22 mouse cellular contexts compared by ENCODE assay signal in genomic region chr6:68339846-68340245, GRCm38 (mm10).
A peak's percentile ranks its signal among the peaks of the same experiment; 100 is the strongest.
DNase-seq lines count a peak whose midpoint lies in the region; ATAC-seq lines count a peak whose summit lies in the region.
"Had no signal": no experiment of that assay in that cellular context is flagged by ENCODE, and none has a peak within 500 bp of the region (broad histone marks: within the 10 kb centered on the region; RNA-seq: fewer than 3 reads in every experiment).

No protein-coding gene starts in this region.

- intact Hi-C loops in left cerebral cortex, postnatal 36 days (cut with DNase I): no loop called here

- no peaks in the 10 kb centered on the region for H3K36me3 ChIP-seq in forebrain, embryonic 14.5 days (ENCODE audit: control insufficient read depth, insufficient read depth, low read length)
- H3K36me3 ChIP-seq: forebrain, embryonic 12.5 days; heart, embryonic 12.5 days; limb, embryonic 12.5 days; liver, embryonic 12.5 days; midbrain, embryonic 10.5 days had no signal

- no peak overlapping the region for H3K27ac ChIP-seq in forebrain, embryonic 14.5 days (ENCODE audit: low read depth, low read length)
- H3K27ac ChIP-seq: forebrain, embryonic 12.5 days; gastrocnemius, adult 2 months; hindbrain, embryonic 14.5 days; left cerebral cortex, adult 2 months; limb, embryonic 12.5 days; liver, embryonic 12.5 days; midbrain, embryonic 10.5 days had no signal

- 85% methylated on average over 2 of the region's 2 CpGs for WGBS in forebrain, embryonic 14.5 days

- no peak overlapping the region for H3K9ac ChIP-seq in forebrain, embryonic 14.5 days (ENCODE audit: low read length)
- H3K9ac ChIP-seq: forebrain, embryonic 12.5 days; heart, embryonic 12.5 days; hindbrain, embryonic 14.5 days; limb, embryonic 12.5 days; liver, embryonic 12.5 days; lung, embryonic 14.5 days had no signal

- no peak for ATAC-seq in forebrain, embryonic 14.5 days
- ATAC-seq: liver, embryonic 12.5 days had no signal

- H3K4me3 ChIP-seq in forebrain, embryonic 14.5 days (ENCODE audit: low read depth, low read length): no peak overlapping the region
- H3K4me3 ChIP-seq: forebrain, embryonic 12.5 days; gastrocnemius, adult 2 months; heart, embryonic 12.5 days; left cerebral cortex, adult 2 months; limb, embryonic 12.5 days; liver, embryonic 12.5 days; midbrain, embryonic 10.5 days had no signal

- H3K4me2 ChIP-seq in forebrain, embryonic 14.5 days (ENCODE audit: low read length): no peak overlapping the region
- H3K4me2 ChIP-seq: forebrain, embryonic 12.5 days; heart, embryonic 12.5 days; hindbrain, embryonic 14.5 days; limb, embryonic 12.5 days; liver, embryonic 12.5 days; lung, embryonic 14.5 days had no signal

- no peaks in the 10 kb centered on the region for H3K9me3 ChIP-seq in forebrain, embryonic 14.5 days (replicated peaks; ENCODE audit: control insufficient read depth, low read length)
- H3K9me3 ChIP-seq: heart, embryonic 12.5 days; limb, embryonic 12.5 days; liver, embryonic 12.5 days; midbrain, embryonic 10.5 days had no signal

- no peaks in the 10 kb centered on the region for H3K4me1 ChIP-seq in forebrain, embryonic 14.5 days (ENCODE audit: control insufficient read depth, insufficient read depth, low read length)
- H3K4me1 ChIP-seq: forebrain, embryonic 12.5 days; heart, embryonic 12.5 days; limb, embryonic 12.5 days; liver, embryonic 12.5 days; midbrain, embryonic 10.5 days had no signal

- DNase-seq in frontal cortex, adult 2 months (ENCODE audit: extremely low spot score in 1 of 2, low spot score in 1 of 2): peak; percentile 4 to 35
- no peak for DNase-seq in frontal cortex, postnatal 14 days (ENCODE audit: low spot score in 2 of 2)
- DNase-seq in layer of hippocampus, adult 8-10 months (ENCODE audit: low spot score in 2 of 2): peak; percentile 4 to 10
- DNase-seq in layer of hippocampus, postnatal 10 days (ENCODE audit: low spot score in 2 of 2): no peak
- DNase-seq in 416B (ENCODE audit: low read depth): peak; percentile 6
- peak; percentile 3 to 8 for DNase-seq in left cerebral cortex, postnatal 36 days (ENCODE audit: low spot score in 2 of 2)
- no peak for DNase-seq in adrenal gland, adult (ENCODE audit: inconsistent age in 2 of 2, low spot score in 1 of 2)
- no peak for DNase-seq in forebrain, embryonic 14.5 days (ENCODE audit: low spot score)
- DNase-seq: cerebellum, adult 9-10 months; gastrocnemius, adult 2 months; heart, postnatal 14 days; kidney, adult 8-10 months; lung, embryonic 14.5 days; lung, postnatal 36 days; thymus, postnatal 36 days had no signal

- H3K27me3 ChIP-seq in forebrain, embryonic 14.5 days (replicated peaks; ENCODE audit: control insufficient read depth, insufficient read depth, low read length): no peaks in the 10 kb centered on the region
- H3K27me3 ChIP-seq: forebrain, embryonic 12.5 days; heart, embryonic 12.5 days; limb, embryonic 12.5 days; liver, embryonic 12.5 days had no signal

Comparison
In these comparisons a context has a peak if more than half of its experiments do, and no peak if none do; other contexts are left out.
1. DNase-seq: peak in frontal cortex, adult 2 months (2 of 2), layer of hippocampus, adult 8-10 months (2 of 2), 416B (single experiment) and left cerebral cortex, postnatal 36 days (2 of 2); none in frontal cortex, postnatal 14 days (0 of 2), layer of hippocampus, postnatal 10 days (0 of 2), adrenal gland, adult (0 of 2) and forebrain, embryonic 14.5 days (single experiment).